Mouse (Mus musculus): ENCODE data around the gene Gprin3.
"Not testable (repeated sequence)": the region's sequence is repeated elsewhere in the genome, so short reads cannot be mapped to it uniquely, and the experiment has no call there.

The Gprin3 gene

DNA sequence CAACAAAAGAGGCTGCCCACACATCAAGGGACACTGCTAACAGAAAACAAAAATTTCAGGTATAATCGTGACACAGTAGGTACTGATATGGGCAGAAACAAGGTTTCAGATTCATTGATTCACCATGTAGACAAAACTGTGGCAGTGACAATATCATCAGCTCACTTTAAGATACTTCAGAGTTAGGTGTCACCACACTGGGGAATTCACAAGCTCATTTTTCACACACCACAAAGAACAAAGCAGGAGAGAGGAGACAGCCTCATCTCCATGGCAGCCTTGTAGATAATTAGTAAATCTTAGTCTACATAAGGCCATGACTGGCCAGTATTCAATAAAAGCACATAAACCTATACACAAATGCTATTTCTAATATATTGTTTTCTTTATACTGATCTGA is 77.4 kb downstream of the Gprin3 start:
- DNase-seq (ENCODE audit: low spot score), result no peak

DNA sequence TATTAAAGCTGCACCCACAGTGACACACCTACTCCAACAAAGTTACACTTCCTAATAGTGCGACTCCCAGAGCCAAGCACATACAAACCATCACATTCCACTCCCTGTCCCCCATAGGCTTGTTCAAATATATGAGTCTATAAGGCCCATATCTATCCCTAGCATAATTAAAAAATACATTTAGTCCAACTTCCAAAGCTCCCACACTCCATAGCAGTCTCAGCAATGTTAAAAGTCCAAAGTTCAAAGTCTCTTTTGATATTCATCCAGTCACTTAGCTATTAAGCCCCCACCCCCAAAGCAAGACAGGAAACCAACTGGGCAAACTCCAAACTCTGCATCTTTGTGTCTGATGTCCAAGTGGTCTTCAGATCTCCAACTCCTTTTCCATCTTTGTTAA is 84.9 kb downstream of the Gprin3 start:
- no peak for DNase-seq (ENCODE audit: low spot score)

DNA sequence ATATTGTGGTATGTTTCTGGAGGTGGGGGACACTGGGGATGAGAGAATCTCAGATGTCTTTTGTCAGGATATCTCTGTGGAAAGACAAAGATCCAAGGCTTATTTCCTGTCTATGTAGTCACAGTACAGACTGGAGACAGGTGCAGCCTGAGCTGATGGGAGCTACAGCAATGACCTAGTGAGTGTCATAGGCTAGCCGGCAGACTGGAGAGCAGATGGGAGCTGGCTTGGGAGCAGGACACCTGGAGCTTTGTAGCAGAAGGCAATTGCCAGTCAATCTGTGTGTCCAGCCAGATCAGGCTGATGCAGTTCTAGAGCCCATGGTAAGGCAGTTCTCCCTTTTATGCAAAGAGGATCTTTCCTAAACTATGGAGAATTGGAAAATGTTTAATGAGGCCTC is 97.8 kb downstream of the Gprin3 start:
- DNase-seq (ENCODE audit: low spot score), result no peak

DNA sequence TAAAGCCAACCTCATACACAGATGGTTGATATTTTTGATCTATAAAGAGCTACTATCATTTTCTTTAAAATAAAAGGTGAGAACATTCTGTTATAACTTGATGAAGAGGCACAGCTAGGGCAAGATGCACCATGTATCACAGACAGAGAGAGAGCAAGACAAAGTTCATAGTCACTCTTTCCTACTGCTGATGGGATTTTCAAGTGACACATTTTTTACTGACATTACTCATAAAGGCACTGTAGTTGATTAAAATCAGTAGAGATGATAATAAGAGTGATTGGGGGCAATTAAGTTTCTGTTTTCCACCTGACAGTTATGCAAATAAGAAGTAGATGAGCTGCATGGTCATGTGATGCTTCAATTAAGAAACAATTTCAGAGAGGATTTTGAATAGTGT is 110.2 kb downstream of the Gprin3 start:
- no peak for DNase-seq (ENCODE audit: low spot score)

DNA sequence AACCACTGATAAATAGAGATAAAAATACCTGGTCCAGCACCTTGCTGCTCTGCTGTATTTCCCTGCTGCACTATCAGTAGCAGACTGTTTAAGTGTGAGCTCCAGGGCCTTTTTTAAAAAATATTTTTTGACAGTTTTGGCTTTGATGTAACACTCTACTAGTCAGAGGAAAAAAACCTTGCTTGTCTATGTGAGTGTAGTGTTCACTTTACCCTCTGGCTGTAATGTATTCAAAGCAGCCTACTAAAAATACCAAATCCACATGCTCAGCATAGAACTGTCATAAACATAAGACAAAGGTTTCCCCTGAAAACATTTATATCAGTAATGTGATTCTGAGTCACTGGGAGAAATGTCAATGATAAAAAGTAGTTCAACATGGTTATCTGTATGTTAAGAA is 111.0 kb downstream of the Gprin3 start:
- no peak for DNase-seq (ENCODE audit: low spot score)

DNA sequence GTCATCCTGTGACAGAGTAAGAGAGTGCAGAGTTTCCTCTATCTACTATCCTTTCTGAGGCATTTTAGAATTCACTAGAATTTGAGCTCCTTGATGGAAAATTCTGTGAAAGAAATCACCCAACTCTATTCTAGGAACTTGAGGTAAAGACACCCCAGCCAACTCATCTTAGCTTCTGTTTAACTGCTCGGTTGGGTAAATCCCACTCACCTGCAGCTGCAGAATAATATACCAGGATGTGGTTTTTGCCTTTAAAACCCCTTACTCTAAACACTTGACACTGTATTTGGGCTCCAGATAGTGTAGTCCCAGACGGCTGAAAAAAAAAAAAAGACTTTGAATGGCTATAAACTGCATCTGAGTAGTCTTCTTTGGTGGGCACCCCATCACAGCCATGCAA is 112.9 kb downstream of the Gprin3 start:
- no peak for DNase-seq (ENCODE audit: low spot score)

DNA sequence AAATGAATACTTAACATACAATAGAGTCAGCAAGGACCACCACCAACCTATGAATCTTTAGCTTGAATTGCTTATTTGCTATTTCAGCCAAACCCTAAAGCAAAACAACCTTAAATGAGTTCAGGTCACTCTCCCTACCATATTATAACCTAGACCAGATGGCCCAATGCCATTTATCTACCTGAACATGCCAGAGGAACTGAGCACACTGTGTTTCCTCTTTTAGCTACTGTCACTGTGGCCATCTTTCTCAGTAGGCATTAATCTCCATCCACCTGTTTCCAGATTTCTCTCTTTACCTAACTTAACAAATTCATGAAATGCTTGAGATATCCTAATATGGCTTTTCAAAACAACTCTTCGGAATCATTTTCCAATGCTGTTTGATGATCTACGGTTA is 114.9 kb downstream of the Gprin3 start:
- DNase-seq (ENCODE audit: low spot score), result no peak

DNA sequence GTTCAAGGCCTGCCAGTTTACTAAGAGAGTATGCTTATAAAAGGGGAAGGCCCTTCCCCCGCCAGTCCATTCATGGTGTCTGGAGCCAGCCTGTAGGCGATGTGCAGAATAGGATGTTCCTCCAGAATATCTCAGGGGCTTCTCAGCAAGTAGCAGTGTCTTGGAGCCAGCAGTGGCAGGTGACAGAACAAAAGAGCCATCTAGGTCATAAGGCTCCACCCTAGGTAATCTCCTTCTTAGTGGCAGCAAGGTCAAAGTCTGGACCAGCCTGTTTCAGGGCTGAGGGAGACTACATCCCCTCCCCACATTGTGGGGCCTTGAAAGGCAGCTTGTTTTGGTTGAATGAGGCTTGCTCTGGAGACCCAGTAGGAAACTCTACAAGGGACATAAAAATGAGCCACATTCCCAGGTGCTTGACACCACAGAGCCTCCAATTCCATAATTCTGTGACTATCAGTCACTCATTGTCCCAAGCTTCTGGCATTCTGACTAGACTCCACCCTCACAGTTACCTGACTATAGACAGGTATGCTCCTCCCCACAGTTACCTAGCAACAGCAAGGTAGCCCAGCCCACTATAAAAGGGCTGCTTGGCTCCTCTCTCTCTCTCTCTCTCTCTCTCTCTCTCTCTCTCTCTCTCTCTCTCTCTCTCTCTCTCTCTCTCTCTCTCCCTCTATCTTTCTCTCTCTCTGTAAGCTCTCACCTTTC is 121.7 kb downstream of the Gprin3 start:
- not testable (repeated sequence) for DNase-seq (ENCODE audit: low spot score)

DNA sequence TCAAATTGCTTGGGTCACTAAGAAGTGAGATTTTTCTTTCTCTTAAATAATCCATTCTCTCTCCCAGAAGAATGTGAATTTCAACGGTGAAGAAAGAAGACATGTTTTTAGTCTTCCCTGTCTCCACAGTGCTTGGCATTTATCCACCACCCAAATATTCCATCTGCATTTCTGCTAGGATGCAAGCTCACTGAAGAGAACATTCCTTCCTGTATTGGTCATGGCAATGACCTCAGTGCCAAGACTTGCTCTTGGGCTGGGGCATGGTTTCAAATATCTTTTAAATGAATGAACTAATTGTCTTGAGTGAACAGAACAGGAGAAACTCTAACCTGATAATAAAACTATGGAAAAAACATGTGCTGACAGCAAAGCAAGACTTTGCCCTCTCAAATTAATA is 123.1 kb downstream of the Gprin3 start:
- DNase-seq (ENCODE audit: low spot score), result no peak

All from ovary, postnatal 10 days (tissue).